Mouse (Mus musculus) brain, embryonic 14.5 days (tissue): ENCODE measurements around the gene Zcwpw1.
"Not testable (repeated sequence)": the region's sequence is repeated elsewhere in the genome, so short reads cannot be mapped to it uniquely, and the experiment has no call there.

Experiments
- CTCF ChIP-seq: fragments of 200-500 bp; IDR thresholded peaks from 2 replicates; pipeline ENCODE4 v1.5.1; 2012; ENCODE audit warnings: inconsistent platforms, mild to moderate bottlenecking, moderate library complexity, borderline replicate concordance; ENCODE audit not compliant: insufficient read depth, insufficient read length; ENCODE audit errors: extremely low read depth
- POLR2A ChIP-seq: fragments of 200-500 bp; IDR thresholded peaks from 2 replicates; pipeline ENCODE4 v1.6.1; 2012; ENCODE audit warnings: mild to moderate bottlenecking, inconsistent platforms, borderline replicate concordance; ENCODE audit not compliant: poor library complexity, insufficient read depth, insufficient read length, severe bottlenecking; ENCODE audit errors: extremely low read depth

GRCm38 (mm10) chr5:137856870-137857269, 69.3 kb downstream of the Zcwpw1 start:
- TF ChIP-seq CTCF, POLR2A: not testable (repeated sequence)
